Mouse (Mus musculus) heart, embryonic 11.5 days (tissue): ENCODE data around the gene Plekhj1. TPM values are rescaled to one million over a fixed set of nuclear protein-coding genes. Genes with fewer than 3 reads are reported as not detected.

ENCODE experiments used
- ATAC-seq: fragments of 200-750 bp; cut with Nextera tagmentation; replicated peaks from 2 replicates; pipeline ENCODE4 v1.8.0; 2017; ENCODE audit warnings: moderate library complexity; ENCODE audit not compliant: insufficient number of reproducible peaks, low FRiP score, low TSS enrichment
- H3K27ac ChIP-seq: fragments of 300-500 bp; sonication (generic); 2 replicates; pipeline ENCODE4 v1.5.1; 2014; ENCODE audit warnings: mild to moderate bottlenecking, low read depth, low read length
- H3K27me3 ChIP-seq: fragments of 300-500 bp; sonication (generic); 2 replicates; pipeline ENCODE4 v1.6.1; 2014; ENCODE audit warnings: mild to moderate bottlenecking, low read length, mixed read lengths; ENCODE audit not compliant: control insufficient read depth, insufficient read depth
- H3K36me3 ChIP-seq: fragments of 300-500 bp; sonication (generic); 2 replicates; pipeline ENCODE4 v1.6.1; 2014; ENCODE audit warnings: mild to moderate bottlenecking, low read length, moderate library complexity, mixed read lengths; ENCODE audit not compliant: control insufficient read depth, insufficient read depth
- H3K4me1 ChIP-seq: fragments of 300-500 bp; sonication (generic); 2 replicates; pipeline ENCODE4 v1.6.1; 2014; ENCODE audit warnings: low read length; ENCODE audit not compliant: control insufficient read depth, insufficient read depth
- H3K4me2 ChIP-seq: fragments of 300-500 bp; sonication (generic); 2 replicates; pipeline ENCODE4 v1.6.1; 2014; ENCODE audit warnings: mild to moderate bottlenecking, moderate library complexity
- H3K4me3 ChIP-seq: fragments of 300-500 bp; sonication (generic); 2 replicates; pipeline ENCODE4 v1.5.1; 2014; ENCODE audit warnings: low read depth, low read length
- H3K9ac ChIP-seq: fragments of 300-500 bp; sonication (generic); 2 replicates; pipeline ENCODE4 v1.6.1; 2014; ENCODE audit warnings: mild to moderate bottlenecking, low read depth, low read length, moderate library complexity
- H3K9me3 ChIP-seq: fragments of 300-500 bp; sonication (generic); replicated peaks from 2 replicates; pipeline ENCODE4 v1.6.1; 2016; ENCODE audit warnings: low read length; ENCODE audit not compliant: control insufficient read depth
- WGBS: fragments of 180-500 bp; shearing (Covaris S2); extraction: QIAGEN DNeasy Blood & Tissue Kit; methylation state at CpG from one replicate; pipeline ENCODE4 v1.1.7; 2014; ENCODE audit not compliant: insufficient replicate concordance; 5-methylcytosine and 5-hydroxymethylcytosine counted together
- polyA plus RNA-seq: library from polyadenylated mRNA; unstranded; fragments of >200 nt; fragmentation: Nextera tagmentation; extraction: Ambion mirVana; gene quantifications from 2 replicates; pipeline ENCODE4 v1.2.1, GENCODE M21; 2014

Plekhj1 gene
- polyA plus RNA-seq = 89.0 and 97.7 TPM in 2 replicates

DNA sequence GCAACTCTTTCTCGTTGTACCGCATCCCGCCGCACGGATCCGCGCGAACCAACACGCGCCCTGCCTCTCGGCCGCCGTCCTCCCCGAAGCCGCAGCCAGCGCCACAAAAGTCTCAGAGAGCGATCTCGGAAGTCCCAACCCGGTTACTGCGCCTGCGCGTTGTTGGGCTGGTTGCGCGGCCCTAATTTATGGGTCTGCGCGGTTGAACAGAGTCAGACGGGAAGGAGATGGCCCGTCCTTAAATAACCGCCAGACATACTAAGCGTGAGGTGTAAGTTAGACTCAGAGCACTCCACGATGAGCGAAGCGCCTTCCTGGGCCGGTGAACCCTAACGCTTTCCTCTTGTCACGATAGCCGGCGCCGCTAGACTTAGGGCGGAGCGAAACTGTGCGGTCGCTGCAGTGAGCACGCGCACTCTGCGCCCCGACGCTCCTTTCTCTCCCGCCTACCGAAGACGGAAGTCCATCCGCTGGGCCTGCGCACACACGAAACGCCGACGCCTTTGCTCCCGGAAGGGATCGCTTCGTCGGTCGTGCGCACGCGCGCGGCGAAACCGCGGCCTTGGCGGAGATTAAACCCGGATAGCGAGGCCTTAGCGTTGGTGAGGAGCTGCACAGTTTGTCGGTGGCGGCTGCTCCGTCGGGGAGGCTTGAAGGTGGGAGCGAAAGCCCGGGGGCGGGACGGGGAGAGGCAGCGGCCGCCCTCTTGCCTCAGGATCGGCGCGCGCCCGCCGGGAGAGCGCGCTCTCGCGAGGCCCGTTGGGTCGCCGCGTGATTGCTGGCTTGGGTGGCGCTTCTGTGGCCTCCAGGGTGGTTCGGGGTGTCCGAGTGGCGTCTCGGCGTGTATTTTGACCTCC is at the start of gene Plekhj1, which contains the start of gene Sf3a2:
Gene Plekhj1, minus strand, starts transcription at position 477 of the 857 bp plus-strand sequence.
Gene Sf3a2, plus strand, starts transcription at position 49 of the 857 bp plus-strand sequence.
- Histone ChIP-seq H3K27me3 (no peaks in the 10 kb centered on the region), H3K4me2 (peak within 1 kb of the TSS; percentile 96), H3K9me3 (no peaks in the 10 kb centered on the region), H3K9ac (peak within 1 kb of the TSS; percentile 98), H3K27ac (peak within 1 kb of the TSS; percentile 95), H3K4me1 (peaks cover 20% of the 10 kb centered on the region), H3K4me3 (peak within 1 kb of the TSS; percentile 90), H3K36me3 (peaks cover 29% of the 10 kb centered on the region)
- under 1% methylated on average over 104 of the region's 104 CpGs for WGBS
- peak; percentile 83 for ATAC-seq

- Histone ChIP-seq H3K4me2 (no peak overlapping the region), H3K36me3 (no peaks in the 10 kb centered on the region), H3K9ac (no peak overlapping the region), H3K4me1 (peaks cover 10% of the 10 kb centered on the region), H3K27me3 (peaks cover 51% of the 10 kb centered on the region), H3K27ac (no peak overlapping the region), H3K4me3 (no peak overlapping the region), H3K9me3 (no peaks in the 10 kb centered on the region)
- ATAC-seq = no peak
- 79% methylated on average over 12 of the region's 12 CpGs for WGBS
Measured at GRCm38 (mm10) chr10:80845732-80846131, 47.3 kb upstream of the Plekhj1 start.

DNA sequence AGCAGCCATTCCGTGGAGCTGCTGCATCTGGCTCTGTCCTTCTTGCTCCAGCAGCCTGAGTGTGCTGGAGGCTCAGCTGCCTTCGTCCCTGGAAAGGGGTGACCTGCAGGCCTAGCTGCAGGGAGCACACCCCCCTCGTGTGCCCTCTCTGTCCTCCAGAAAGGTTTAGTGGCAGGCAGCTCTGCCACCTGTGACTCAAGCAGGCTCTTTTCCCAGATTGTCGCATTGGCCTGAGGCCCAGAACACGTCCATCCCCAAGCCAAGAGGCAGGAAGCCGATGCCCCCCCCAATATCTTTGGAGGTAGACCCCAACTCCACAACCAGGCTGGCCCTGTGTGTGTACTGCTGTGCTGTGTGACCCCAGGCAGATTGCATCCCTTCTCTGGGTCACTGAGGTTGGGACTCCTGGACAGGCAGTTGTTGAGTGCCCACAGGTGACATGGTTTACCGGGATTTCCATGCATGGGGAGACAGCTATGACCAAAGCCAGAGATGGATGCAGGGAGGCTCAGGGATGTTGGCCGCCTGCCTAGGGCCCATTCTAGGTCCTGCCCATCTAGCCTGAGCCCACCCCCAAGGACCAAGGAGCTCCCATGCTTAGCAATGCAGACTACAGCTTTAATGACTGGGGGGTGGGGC is 46.7 kb upstream of the Plekhj1 start:
- H3K4me2 ChIP-seq = no peak overlapping the region
- WGBS = 57% methylated on average over 8 of the region's 8 CpGs
- H3K9ac ChIP-seq = no peak overlapping the region
- no peaks in the 10 kb centered on the region for H3K36me3 ChIP-seq
- no peak overlapping the region for H3K27ac ChIP-seq
- ATAC-seq = no peak
- no peak overlapping the region for H3K4me3 ChIP-seq
- H3K27me3 ChIP-seq = peaks cover 53% of the 10 kb centered on the region
- H3K9me3 ChIP-seq = no peaks in the 10 kb centered on the region
- H3K4me1 ChIP-seq = peaks cover 10% of the 10 kb centered on the region

- ATAC-seq = no peak
- Histone ChIP-seq H3K9ac (peak within 1 kb of the TSS; percentile 64), H3K4me1 (peaks cover 10% of the 10 kb centered on the region), H3K4me2 (peak within 1 kb of the TSS; percentile 79), H3K27me3 (peaks cover 55% of the 10 kb centered on the region), H3K9me3 (no peaks in the 10 kb centered on the region), H3K4me3 (peak within 1 kb of the TSS; percentile 47), H3K27ac (no peak within 1 kb of the TSS), H3K36me3 (no peaks in the 10 kb centered on the region)
- 6% methylated on average over 40 of the region's 51 CpGs for WGBS
Measured at GRCm38 (mm10) chr10:80843931-80844547, 45.6 kb upstream of the Plekhj1 start, which contains the start of gene Lingo3. Gene Lingo3 (minus strand): TSS chr10:80844039.

DNA sequence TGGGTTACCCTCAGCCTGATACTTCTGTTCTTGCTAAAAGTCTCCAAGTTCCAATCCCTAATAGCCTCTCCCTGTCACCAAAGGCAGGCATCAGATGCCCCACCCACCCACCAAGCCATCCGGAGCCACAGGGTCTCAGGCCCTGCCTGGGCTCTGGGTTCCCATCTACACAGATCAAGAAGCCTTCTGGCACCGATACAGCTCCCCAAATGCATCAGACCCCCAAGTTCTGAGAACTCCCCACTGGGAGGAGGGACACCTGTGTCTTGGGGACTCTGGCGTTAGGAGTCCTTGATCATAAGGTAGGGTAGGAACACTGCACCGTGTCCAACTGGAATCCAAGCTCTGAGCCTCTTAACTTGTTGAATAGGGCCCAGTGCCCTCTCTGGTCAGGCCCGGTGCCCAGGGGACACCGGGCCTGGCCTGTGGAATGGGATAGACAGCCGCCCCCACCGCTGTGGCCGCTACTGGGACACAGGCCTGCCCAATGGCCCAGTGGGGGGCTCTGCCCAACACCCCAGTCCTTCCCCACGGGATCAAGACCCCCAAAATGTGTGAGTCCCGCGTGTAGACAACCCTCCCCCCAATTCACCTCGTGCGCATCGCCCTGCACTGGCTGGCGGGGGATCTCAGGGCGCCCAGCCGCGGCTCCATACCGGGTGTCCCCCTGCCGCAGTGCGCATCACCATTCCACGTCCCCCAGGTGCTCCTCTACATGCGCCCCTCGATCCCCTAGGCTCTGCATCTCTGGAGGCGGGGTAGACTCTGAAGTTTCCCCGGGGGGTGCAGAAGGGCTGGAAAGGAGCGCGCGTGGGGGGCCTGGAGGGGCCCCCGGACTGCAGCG is 44.9 kb upstream of the Plekhj1 start:
- H3K4me1 ChIP-seq = peaks cover 11% of the 10 kb centered on the region
- WGBS = 7% methylated on average over 32 of the region's 32 CpGs
- H3K4me2 ChIP-seq = peak overlapping the region; percentile 79
- peaks cover 59% of the 10 kb centered on the region for H3K27me3 ChIP-seq
- H3K36me3 ChIP-seq = no peaks in the 10 kb centered on the region
- H3K4me3 ChIP-seq = peak overlapping the region; percentile 47
- no peaks in the 10 kb centered on the region for H3K9me3 ChIP-seq
- 0 out of 2 replicates have a peak, but pooled peaks have one; percentile 31 for ATAC-seq
- peak overlapping the region; percentile 64 for H3K9ac ChIP-seq
- no peak overlapping the region for H3K27ac ChIP-seq

DNA sequence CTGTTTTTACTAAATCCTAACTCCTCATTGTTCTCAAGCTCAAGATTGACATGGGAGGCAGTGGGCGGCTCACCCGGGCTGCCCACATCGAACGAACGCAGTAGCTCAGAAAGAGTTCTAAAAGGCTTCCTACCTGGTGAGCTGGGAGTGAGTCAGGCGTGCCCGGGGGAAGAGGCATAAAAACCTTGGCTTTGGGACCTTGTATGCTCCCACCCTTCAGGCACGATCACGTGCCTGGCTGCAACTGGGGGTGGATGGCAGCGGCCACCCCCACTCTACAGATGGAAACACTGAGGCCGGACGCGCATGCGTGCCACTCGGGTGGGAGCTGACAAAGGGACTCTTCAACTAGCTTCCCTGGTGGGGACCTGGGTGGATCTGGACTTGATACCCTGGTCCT is 43.9 kb upstream of the Plekhj1 start:
- H3K27me3 ChIP-seq = peaks cover 62% of the 10 kb centered on the region
- no peak overlapping the region for H3K4me2 ChIP-seq

DNA sequence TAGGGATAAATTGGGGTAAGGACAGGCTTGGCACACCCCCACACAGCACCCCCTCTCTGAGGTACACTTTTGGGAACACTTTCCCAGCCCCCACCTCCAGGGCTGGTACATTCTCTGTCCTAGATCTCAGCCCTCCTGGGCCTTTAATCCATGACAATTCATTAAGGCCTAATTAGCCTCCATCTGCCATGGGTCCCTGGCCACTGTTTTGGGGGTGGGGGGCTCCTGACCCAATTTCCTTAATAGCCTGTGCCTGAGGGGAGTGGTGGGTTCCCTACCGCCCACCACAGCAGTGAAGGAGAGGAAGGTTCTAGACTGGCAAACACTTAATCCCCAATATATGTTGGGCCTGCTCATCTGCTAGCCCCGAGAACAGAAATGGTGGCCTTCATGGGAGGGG is 43.3 kb upstream of the Plekhj1 start:
- H3K4me2 ChIP-seq = no peak overlapping the region
- H3K9ac ChIP-seq = no peak overlapping the region
- no peaks in the 10 kb centered on the region for H3K36me3 ChIP-seq
- WGBS = 80% methylated on average over 2 of the region's 2 CpGs
- no peak for ATAC-seq
- no peaks in the 10 kb centered on the region for H3K9me3 ChIP-seq
- H3K4me3 ChIP-seq = no peak overlapping the region
- peaks cover 67% of the 10 kb centered on the region for H3K27me3 ChIP-seq
- H3K27ac ChIP-seq = no peak overlapping the region
- peaks cover 26% of the 10 kb centered on the region for H3K4me1 ChIP-seq

More for the DNA sequence above, 43.9 kb upstream of the Plekhj1 start:
- ATAC-seq = no peak
- Histone ChIP-seq H3K36me3 (no peaks in the 10 kb centered on the region), H3K4me3 (no peak overlapping the region), H3K4me1 (peaks cover 19% of the 10 kb centered on the region), H3K9ac (no peak overlapping the region), H3K9me3 (no peaks in the 10 kb centered on the region), H3K27ac (no peak overlapping the region)
- WGBS = 79% methylated on average over 15 of the region's 15 CpGs

DNA sequence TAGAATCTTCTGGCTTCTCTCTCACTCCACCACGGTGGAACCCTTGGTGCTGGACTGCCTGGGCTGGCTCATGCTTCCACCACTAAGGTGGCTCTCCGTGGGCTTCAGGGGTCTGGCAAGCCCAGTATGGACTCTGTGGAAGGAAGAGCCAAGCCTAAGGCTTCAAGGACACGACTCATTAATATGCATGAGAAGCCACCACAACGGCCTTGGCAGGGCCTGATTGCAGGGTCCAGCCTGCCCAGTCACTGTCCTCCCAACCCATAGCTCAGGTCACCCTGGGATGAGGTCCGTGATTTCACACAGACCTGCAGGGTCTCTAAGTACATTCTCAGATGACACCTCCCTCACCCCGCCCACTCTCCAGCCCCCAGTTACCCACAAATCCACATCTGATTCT is 41.4 kb upstream of the Plekhj1 start:
- Histone ChIP-seq H3K9ac (no peak overlapping the region), H3K36me3 (no peaks in the 10 kb centered on the region), H3K27me3 (peaks cover 69% of the 10 kb centered on the region), H3K4me2 (no peak overlapping the region), H3K4me1 (peaks cover 38% of the 10 kb centered on the region), H3K4me3 (no peak overlapping the region), H3K9me3 (no peaks in the 10 kb centered on the region), H3K27ac (no peak overlapping the region)
- WGBS = 53% methylated on average over 6 of the region's 6 CpGs
- no peak for ATAC-seq
